Mouse (Mus musculus): ENCODE measurements around the gene Slc7a5. TPM values are rescaled to one million over a fixed set of nuclear protein-coding genes. Genes with fewer than 3 reads are reported as not detected.

Slc7a5 gene
- polyA plus RNA-seq, 1 experiment from 2014 or later: 39.6 TPM

- Histone ChIP-seq H3K9ac (replicated peaks) (no peak overlapping the region), H3K4me1 (peaks cover 23% of the 10 kb centered on the region), H3K27me3 (replicated peaks) (no peaks in the 10 kb centered on the region), H3K36me3 (no peaks in the 10 kb centered on the region), H3K9me3 (replicated peaks) (no peaks in the 10 kb centered on the region), H3K27ac (replicated peaks) (peak overlapping the region; percentile 72), H3K4me2 (no peak overlapping the region), H3K4me3 (replicated peaks) (no peak overlapping the region)
- 37% methylated on average over 4 of the region's 4 CpGs for WGBS
- ATAC-seq (ENCODE audit: low FRiP score): no peak
Measured at GRCm38 (mm10) chr8:121934506-121934905, 27.0 kb upstream of the Slc7a5 start.

- H3K9me3 ChIP-seq (replicated peaks): no peaks in the 10 kb centered on the region
- no peaks in the 10 kb centered on the region for H3K36me3 ChIP-seq
- no peak overlapping the region for H3K27ac ChIP-seq (replicated peaks)
- no peak for ATAC-seq (ENCODE audit: low FRiP score)
- no peak overlapping the region for H3K4me2 ChIP-seq
- WGBS: 84% methylated on average over 14 of the region's 14 CpGs
- no peak overlapping the region for H3K4me3 ChIP-seq (replicated peaks)
- no peak overlapping the region for H3K9ac ChIP-seq (replicated peaks)
- H3K4me1 ChIP-seq: peaks cover 23% of the 10 kb centered on the region
- H3K27me3 ChIP-seq (replicated peaks): no peaks in the 10 kb centered on the region
Measured at GRCm38 (mm10) chr8:121932668-121933520, 25.4 kb upstream of the Slc7a5 start.

- H3K9ac ChIP-seq (replicated peaks): no peak overlapping the region
- H3K9me3 ChIP-seq (replicated peaks): no peaks in the 10 kb centered on the region
- 73% methylated on average over 12 of the region's 12 CpGs for WGBS
- no peak overlapping the region for H3K4me2 ChIP-seq
- H3K4me1 ChIP-seq: peaks cover 23% of the 10 kb centered on the region
- no peak overlapping the region for H3K27ac ChIP-seq (replicated peaks)
- ATAC-seq (ENCODE audit: low FRiP score): no peak
- no peaks in the 10 kb centered on the region for H3K36me3 ChIP-seq
- no peaks in the 10 kb centered on the region for H3K27me3 ChIP-seq (replicated peaks)
- H3K4me3 ChIP-seq (replicated peaks): no peak overlapping the region
Measured at GRCm38 (mm10) chr8:121932026-121932667, 24.7 kb upstream of the Slc7a5 start.

- Histone ChIP-seq H3K4me1 (peaks cover 22% of the 10 kb centered on the region), H3K4me3 (replicated peaks) (no peak overlapping the region), H3K27ac (replicated peaks) (no peak overlapping the region), H3K4me2 (no peak overlapping the region), H3K9me3 (replicated peaks) (no peaks in the 10 kb centered on the region), H3K9ac (replicated peaks) (no peak overlapping the region), H3K36me3 (no peaks in the 10 kb centered on the region), H3K27me3 (replicated peaks) (no peaks in the 10 kb centered on the region)
- 88% methylated on average over 7 of the region's 7 CpGs for WGBS
- ATAC-seq (ENCODE audit: low FRiP score): no peak
Measured at GRCm38 (mm10) chr8:121931571-121931970, 24.1 kb upstream of the Slc7a5 start.

GRCm38 (mm10) chr8:121930047-121930446 lies 22.6 kb upstream of the Slc7a5 start:
- H3K4me2 ChIP-seq: no peak overlapping the region
- no peak for ATAC-seq (ENCODE audit: low FRiP score)
- no peaks in the 10 kb centered on the region for H3K36me3 ChIP-seq
- H3K4me1 ChIP-seq: peaks cover 8% of the 10 kb centered on the region
- WGBS: 89% methylated on average over 4 of the region's 4 CpGs
- H3K27ac ChIP-seq (replicated peaks): no peak overlapping the region
- no peaks in the 10 kb centered on the region for H3K9me3 ChIP-seq (replicated peaks)
- H3K9ac ChIP-seq (replicated peaks): no peak overlapping the region
- no peak overlapping the region for H3K4me3 ChIP-seq (replicated peaks)
- H3K27me3 ChIP-seq (replicated peaks): no peaks in the 10 kb centered on the region

GRCm38 (mm10) chr8:121927316-121927715 lies 19.8 kb upstream of the Slc7a5 start:
- Histone ChIP-seq H3K27ac (replicated peaks) (no peak overlapping the region), H3K4me1 (no peaks in the 10 kb centered on the region), H3K36me3 (no peaks in the 10 kb centered on the region), H3K9me3 (replicated peaks) (no peaks in the 10 kb centered on the region), H3K9ac (replicated peaks) (no peak overlapping the region), H3K4me3 (replicated peaks) (no peak overlapping the region), H3K27me3 (replicated peaks) (no peaks in the 10 kb centered on the region), H3K4me2 (no peak overlapping the region)
- ATAC-seq (ENCODE audit: low FRiP score): 0 out of 2 replicates have a peak, but pooled peaks have one; percentile 53
- WGBS: 38% methylated on average over 6 of the region's 8 CpGs

- H3K27me3 ChIP-seq (replicated peaks): no peaks in the 10 kb centered on the region
- H3K4me2 ChIP-seq: no peak overlapping the region
- no peak overlapping the region for H3K4me3 ChIP-seq (replicated peaks)
- 0 out of 2 replicates have a peak, but pooled peaks cover under 1% of the 10 kb centered on the region for H3K4me1 ChIP-seq
- 68% methylated on average over 8 of the region's 8 CpGs for WGBS
- ATAC-seq (ENCODE audit: low FRiP score): no peak
- H3K9ac ChIP-seq (replicated peaks): no peak overlapping the region
- no peak overlapping the region for H3K27ac ChIP-seq (replicated peaks)
- H3K9me3 ChIP-seq (replicated peaks): no peaks in the 10 kb centered on the region
- H3K36me3 ChIP-seq: no peaks in the 10 kb centered on the region
Measured at GRCm38 (mm10) chr8:121926266-121926665, 18.8 kb upstream of the Slc7a5 start.

- Histone ChIP-seq H3K27ac (replicated peaks) (no peak overlapping the region), H3K36me3 (no peaks in the 10 kb centered on the region), H3K9ac (replicated peaks) (no peak overlapping the region), H3K4me2 (no peak overlapping the region), H3K4me1 (0 out of 2 replicates have a peak, but pooled peaks cover 2% of the 10 kb centered on the region), H3K27me3 (replicated peaks) (no peaks in the 10 kb centered on the region), H3K9me3 (replicated peaks) (no peaks in the 10 kb centered on the region), H3K4me3 (replicated peaks) (no peak overlapping the region)
- WGBS: 30% methylated on average over 10 of the region's 10 CpGs
- ATAC-seq (ENCODE audit: low FRiP score): no peak; the same call in 1 of the 2 replicates
Measured at GRCm38 (mm10) chr8:121925624-121926023, 18.1 kb upstream of the Slc7a5 start.

GRCm38 (mm10) chr8:121924681-121925080 lies 17.2 kb upstream of the Slc7a5 start:
- no peak for ATAC-seq (ENCODE audit: low FRiP score)
- 87% methylated on average over 5 of the region's 5 CpGs for WGBS
- peaks cover 7% of the 10 kb centered on the region for H3K4me1 ChIP-seq

GRCm38 (mm10) chr8:121922101-121922500 lies 14.6 kb upstream of the Slc7a5 start:
- ATAC-seq (ENCODE audit: low FRiP score): no peak
- H3K9me3 ChIP-seq (replicated peaks): no peaks in the 10 kb centered on the region
- no peaks in the 10 kb centered on the region for H3K36me3 ChIP-seq
- H3K9ac ChIP-seq (replicated peaks): no peak overlapping the region
- H3K4me2 ChIP-seq: no peak overlapping the region
- H3K27ac ChIP-seq (replicated peaks): peak overlapping the region; percentile 62
- H3K4me1 ChIP-seq: peaks cover 10% of the 10 kb centered on the region
- WGBS: 78% methylated on average over 8 of the region's 8 CpGs
- H3K27me3 ChIP-seq (replicated peaks): no peaks in the 10 kb centered on the region
- no peak overlapping the region for H3K4me3 ChIP-seq (replicated peaks)

More at GRCm38 (mm10) chr8:121924681-121925080, 17.2 kb upstream of the Slc7a5 start:
- no peak overlapping the region for H3K27ac ChIP-seq (replicated peaks)
- H3K27me3 ChIP-seq (replicated peaks): no peaks in the 10 kb centered on the region
- no peak overlapping the region for H3K4me2 ChIP-seq
- no peaks in the 10 kb centered on the region for H3K36me3 ChIP-seq
- H3K4me3 ChIP-seq (replicated peaks): no peak overlapping the region
- H3K9ac ChIP-seq (replicated peaks): no peak overlapping the region
- H3K9me3 ChIP-seq (replicated peaks): no peaks in the 10 kb centered on the region

GRCm38 (mm10) chr8:121921582-121921981 lies 14.1 kb upstream of the Slc7a5 start:
- WGBS: 73% methylated on average over 8 of the region's 8 CpGs
- H3K36me3 ChIP-seq: no peaks in the 10 kb centered on the region
- no peak overlapping the region for H3K4me2 ChIP-seq
- no peak overlapping the region for H3K4me3 ChIP-seq (replicated peaks)
- ATAC-seq (ENCODE audit: low FRiP score): no peak
- peaks cover 10% of the 10 kb centered on the region for H3K4me1 ChIP-seq
- H3K27me3 ChIP-seq (replicated peaks): no peaks in the 10 kb centered on the region
- peak overlapping the region; percentile 62 for H3K27ac ChIP-seq (replicated peaks)
- no peak overlapping the region for H3K9ac ChIP-seq (replicated peaks)
- no peaks in the 10 kb centered on the region for H3K9me3 ChIP-seq (replicated peaks)

- ATAC-seq (ENCODE audit: low FRiP score): no peak
- Histone ChIP-seq H3K4me3 (replicated peaks) (no peak overlapping the region), H3K27me3 (replicated peaks) (no peaks in the 10 kb centered on the region), H3K9me3 (replicated peaks) (no peaks in the 10 kb centered on the region), H3K36me3 (no peaks in the 10 kb centered on the region), H3K4me2 (no peak overlapping the region), H3K4me1 (peaks cover 10% of the 10 kb centered on the region), H3K9ac (replicated peaks) (no peak overlapping the region), H3K27ac (replicated peaks) (no peak overlapping the region)
- WGBS: 53% methylated on average over 3 of the region's 3 CpGs
Measured at GRCm38 (mm10) chr8:121919731-121920130, 12.2 kb upstream of the Slc7a5 start.
